Mouse (Mus musculus) spleen, adult 12 weeks (tissue): ENCODE measurements around the gene Rbp3.

ENCODE experiments used
- DNase-seq: peaks from one replicate; pipeline ENCODE4 v3.0.0; 2022; ENCODE audit warnings: low spot score

The Rbp3 gene

GRCm38 (mm10) chr14:33974752-33975151 is 20.9 kb downstream of the Rbp3 start:
- DNase-seq: no peak

GRCm38 (mm10) chr14:33977748-33978147 is 23.9 kb downstream of the Rbp3 start:
- no peak for DNase-seq

DNA sequence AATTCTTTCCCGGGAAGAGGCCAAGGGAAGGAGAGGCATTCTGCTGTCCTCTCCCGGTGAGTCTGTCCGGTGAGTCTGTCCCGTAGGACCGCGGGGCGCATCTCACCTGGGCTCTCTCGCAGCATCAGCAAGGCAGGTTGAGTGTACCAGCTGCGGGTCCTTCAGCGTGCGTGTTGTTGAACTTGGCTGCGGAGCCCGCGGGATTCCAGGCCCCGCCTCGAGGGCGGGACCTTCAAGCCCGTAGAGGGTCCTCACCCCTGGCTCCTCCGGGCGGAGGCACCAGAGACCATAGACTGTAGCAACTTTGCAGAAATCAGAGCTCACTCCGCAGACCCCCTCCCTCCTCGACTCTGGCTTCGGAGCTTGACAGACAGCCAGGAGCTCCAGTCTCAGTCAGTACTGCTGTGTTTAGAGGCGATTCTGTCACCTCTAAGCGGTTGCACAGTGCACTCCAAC is 24.8 kb downstream of the Rbp3 start, which contains the start of gene Zfp488:
Gene Zfp488 (minus strand): TSS at position 161 of the 456 bp plus-strand sequence.
- no peak for DNase-seq

GRCm38 (mm10) chr14:33989201-33989600 is 35.4 kb downstream of the Rbp3 start:
- no peak for DNase-seq

DNA sequence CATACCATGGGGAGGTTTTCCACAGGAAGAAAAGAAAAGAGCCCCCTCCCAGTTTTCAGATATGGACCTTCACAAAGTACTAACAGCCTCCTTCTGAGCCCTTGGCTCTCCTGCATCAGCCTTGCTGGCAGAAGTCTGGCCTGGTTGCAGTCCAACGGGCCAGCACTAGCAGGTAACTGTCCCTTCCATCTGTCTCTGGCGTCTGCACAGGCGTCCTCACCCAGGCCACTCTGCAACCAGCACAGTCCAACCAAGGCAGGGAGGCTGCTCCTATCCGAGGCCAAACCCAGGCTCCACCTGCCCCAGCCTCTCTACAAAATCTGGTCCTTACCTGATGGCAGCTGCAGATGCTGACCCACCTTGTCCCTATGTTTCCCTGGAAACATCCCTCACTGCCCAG is 38.2 kb downstream of the Rbp3 start:
- DNase-seq: no peak

DNA sequence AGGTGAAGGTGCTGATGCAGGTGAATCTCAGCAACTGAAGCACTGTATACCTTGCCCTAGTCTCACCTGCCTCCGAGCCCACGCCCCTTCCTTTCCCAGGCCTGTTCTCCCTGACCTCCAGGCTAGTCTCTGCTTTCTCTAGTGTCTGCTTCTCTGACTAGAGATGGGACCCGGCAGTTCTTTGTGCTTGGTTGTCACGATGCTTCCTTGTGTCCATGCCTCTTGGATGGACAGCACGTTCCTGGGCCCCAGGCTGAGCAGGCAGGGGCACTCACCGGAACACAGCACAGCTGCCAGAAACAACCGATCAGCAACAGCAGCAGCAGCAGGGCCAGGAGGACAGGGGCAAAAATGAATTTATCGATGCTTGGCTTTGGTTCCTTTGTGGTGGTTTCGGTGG is 39.2 kb downstream of the Rbp3 start:
- DNase-seq: no peak

- DNase-seq: no peak
Measured at GRCm38 (mm10) chr14:33993521-33994289, 39.9 kb downstream of the Rbp3 start.

- DNase-seq: no peak
Measured at GRCm38 (mm10) chr14:33997427-33997826, 43.6 kb downstream of the Rbp3 start.

DNA sequence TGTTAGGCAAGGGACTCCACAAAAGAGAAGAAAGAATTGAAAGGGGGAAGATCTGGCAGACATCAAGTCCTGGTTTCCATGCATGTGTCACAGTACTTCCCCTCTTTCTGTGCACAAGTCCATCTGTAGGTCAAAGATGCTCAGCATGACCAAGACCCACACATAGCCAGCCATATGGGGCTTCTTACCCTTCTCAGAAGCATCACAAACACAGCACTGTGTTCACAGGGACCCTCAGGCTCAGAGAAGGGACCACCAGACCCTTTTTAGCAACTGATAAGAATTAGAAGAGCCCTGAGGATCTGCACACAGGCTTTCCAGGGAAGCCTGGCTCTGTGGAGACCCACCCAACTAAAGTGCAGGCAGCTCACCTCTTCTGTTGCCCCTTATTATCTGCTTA is 46.3 kb downstream of the Rbp3 start:
- no peak for DNase-seq

DNA sequence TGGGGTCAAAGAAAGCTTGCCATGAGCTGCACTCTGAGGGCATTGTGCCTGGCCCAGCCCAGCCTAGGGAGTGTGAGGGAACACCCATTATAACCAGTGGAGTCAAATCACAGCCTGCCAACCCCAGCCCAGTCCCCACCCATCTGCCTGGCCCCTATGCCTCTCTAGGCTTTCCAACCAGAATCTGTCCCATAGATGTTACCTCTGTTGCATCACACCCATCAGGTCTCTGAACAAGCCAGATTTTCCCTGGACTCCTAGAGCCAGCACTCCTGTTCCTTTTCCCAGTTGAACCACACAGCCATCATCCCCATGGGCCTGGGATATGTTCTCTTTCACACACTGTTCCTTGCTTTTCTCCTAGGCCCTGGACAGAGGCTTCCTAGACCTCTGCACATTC is 47.6 kb downstream of the Rbp3 start:
- DNase-seq: no peak

DNA sequence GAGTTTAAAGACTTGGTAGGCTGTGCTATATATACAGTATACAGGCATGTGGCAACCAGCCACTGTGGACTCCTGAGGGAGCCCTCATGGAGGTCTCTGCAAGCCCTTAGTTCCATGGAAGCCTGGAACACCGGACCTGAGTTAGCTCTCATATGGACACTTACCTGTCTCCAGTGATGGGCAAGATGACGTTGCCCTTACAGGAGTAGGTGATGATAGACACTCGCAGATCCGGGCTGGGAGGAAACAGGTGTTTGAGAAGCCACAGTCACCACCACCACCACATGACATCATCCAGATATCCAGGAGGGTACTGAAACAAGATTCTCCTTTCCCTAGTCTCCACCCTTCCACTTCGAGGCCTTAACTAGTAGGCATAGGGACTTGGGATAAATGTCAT is 48.6 kb downstream of the Rbp3 start:
- no peak for DNase-seq
